Mouse (Mus musculus) testis, adult 2 months (tissue): ENCODE data around the gene Fam20c.

ENCODE experiments used
- CTCF ChIP-seq: fragments of 200-500 bp; IDR thresholded peaks from 2 replicates; pipeline ENCODE4 v1.5.1; 2012; ENCODE audit warnings: low read depth, mild to moderate bottlenecking, inconsistent platforms, low read length, moderate library complexity; ENCODE audit not compliant: control insufficient read depth, insufficient read depth, insufficient replicate concordance
- POLR2A ChIP-seq: fragments of 200-500 bp; IDR thresholded peaks from 2 replicates; pipeline ENCODE4 v1.6.1; 2012; ENCODE audit warnings: low read depth, mild to moderate bottlenecking, inconsistent platforms, low read length, moderate library complexity; ENCODE audit not compliant: control insufficient read depth

- TF ChIP-seq CTCF (no peak), POLR2A (no peak)
Observed at GRCm38 (mm10) chr5:138776346-138776745, 22.0 kb downstream of the Fam20c start.
